Mouse (Mus musculus) megakaryocyte, embryonic 14.5 days (primary cell): ENCODE results near the gene Tars2. TPM values are rescaled to one million over a fixed set of nuclear protein-coding genes. Genes with fewer than 3 reads are reported as not detected.

ENCODE experiments used
- H3K27me3 ChIP-seq: replicated peaks from 2 replicates; pipeline ENCODE3; 2012; ENCODE audit warnings: inconsistent platforms
- H3K36me3 ChIP-seq: replicated peaks from 2 replicates; pipeline ENCODE3; 2012; ENCODE audit warnings: low read length, inconsistent platforms, mixed read lengths
- H3K4me1 ChIP-seq: 2 replicates; pipeline ENCODE4 v1.6.1; 2012; ENCODE audit warnings: inconsistent platforms
- H3K4me3 ChIP-seq: replicated peaks from 2 replicates; pipeline ENCODE3; 2012; ENCODE audit warnings: moderate library complexity, mild to moderate bottlenecking, inconsistent platforms
- H3K9me3 ChIP-seq: 2 replicates; pipeline ENCODE4 v1.6.1; 2012; ENCODE audit warnings: inconsistent platforms
- FLI1 ChIP-seq: IDR thresholded peaks from 2 replicates; pipeline ENCODE4 v1.6.1; 2012; ENCODE audit warnings: low read length, inconsistent platforms, mixed read lengths
- GATA1 ChIP-seq: IDR thresholded peaks from 3 replicates; pipeline ENCODE4 v1.6.1; 2012; ENCODE audit warnings: mixed read lengths, low read length, inconsistent platforms, borderline replicate concordance
- polyA plus RNA-seq: library from polyadenylated mRNA; stranded (reverse); fragments of >175 nt; gene quantifications from 2 replicates; pipeline ENCODE4 v1.2.3, GENCODE M21; 2012; ENCODE audit warnings: low replicate concordance; ENCODE audit not compliant: insufficient read depth

Gene Tars2
- polyA plus RNA-seq, 1 experiment: 22.9 TPM

- no peaks in the 10 kb centered on the region for H3K9me3 ChIP-seq
- H3K4me3 ChIP-seq: no peak overlapping the region
- TF ChIP-seq FLI1 (no peak), GATA1 (no peak)
- peaks cover 6% of the 10 kb centered on the region for H3K36me3 ChIP-seq
- H3K4me1 ChIP-seq: peaks cover 40% of the 10 kb centered on the region
- H3K27me3 ChIP-seq: no peaks in the 10 kb centered on the region
These were observed 34.1 kb downstream of the Tars2 start for GRCm38 (mm10) chr3:95725863-95726262.

- H3K27me3 ChIP-seq: no peaks in the 10 kb centered on the region
- no peak overlapping the region for H3K4me3 ChIP-seq
- H3K9me3 ChIP-seq: no peaks in the 10 kb centered on the region
- TF ChIP-seq FLI1: no peak
- H3K4me1 ChIP-seq: peaks cover 52% of the 10 kb centered on the region
- peaks cover 3% of the 10 kb centered on the region for H3K36me3 ChIP-seq
These were observed 37.6 kb downstream of the Tars2 start for GRCm38 (mm10) chr3:95722386-95722785.

GRCm38 (mm10) chr3:95718153-95718552 is 41.9 kb downstream of the Tars2 start:
- H3K27me3 ChIP-seq: no peaks in the 10 kb centered on the region
- no peak overlapping the region for H3K4me3 ChIP-seq
- H3K4me1 ChIP-seq: peaks cover 40% of the 10 kb centered on the region
- peaks cover 9% of the 10 kb centered on the region; the same call in 1 of the 2 replicates for H3K9me3 ChIP-seq
- TF ChIP-seq GATA1 (no peak), FLI1 (no peak)
- H3K36me3 ChIP-seq: peaks cover 3% of the 10 kb centered on the region

GRCm38 (mm10) chr3:95716075-95716474 is 43.9 kb downstream of the Tars2 start:
- Histone ChIP-seq H3K36me3 (peaks cover 6% of the 10 kb centered on the region), H3K4me1 (peaks cover 41% of the 10 kb centered on the region), H3K4me3 (no peak overlapping the region), H3K27me3 (no peaks in the 10 kb centered on the region), H3K9me3 (peaks cover 15% of the 10 kb centered on the region)
- TF ChIP-seq FLI1: no peak
- no peak for TF ChIP-seq GATA1

- Histone ChIP-seq H3K27me3 (no peaks in the 10 kb centered on the region), H3K36me3 (peaks cover 3% of the 10 kb centered on the region), H3K4me1 (peaks cover 61% of the 10 kb centered on the region), H3K9me3 (peaks cover 15% of the 10 kb centered on the region), H3K4me3 (no peak overlapping the region)
- TF ChIP-seq GATA1 (no peak), FLI1 (no peak)
These were observed 50.0 kb downstream of the Tars2 start for GRCm38 (mm10) chr3:95709967-95710366.

GRCm38 (mm10) chr3:95709044-95709443 is 51.0 kb downstream of the Tars2 start:
- H3K27me3 ChIP-seq: no peaks in the 10 kb centered on the region
- peaks cover 20% of the 10 kb centered on the region for H3K9me3 ChIP-seq
- no peak for TF ChIP-seq GATA1
- no peak for TF ChIP-seq FLI1
- H3K4me3 ChIP-seq: no peak overlapping the region
- peaks cover 58% of the 10 kb centered on the region for H3K4me1 ChIP-seq
- H3K36me3 ChIP-seq: peaks cover 9% of the 10 kb centered on the region

- no peak for TF ChIP-seq GATA1
- TF ChIP-seq FLI1: no peak
- Histone ChIP-seq H3K4me3 (peak overlapping the region; percentile 78), H3K9me3 (peaks cover 10% of the 10 kb centered on the region), H3K36me3 (peaks cover 7% of the 10 kb centered on the region), H3K4me1 (peaks cover 54% of the 10 kb centered on the region), H3K27me3 (no peaks in the 10 kb centered on the region)
These were observed 52.5 kb downstream of the Tars2 start for GRCm38 (mm10) chr3:95707497-95707896.

GRCm38 (mm10) chr3:95706273-95706672 is 53.7 kb downstream of the Tars2 start:
- H3K9me3 ChIP-seq: peaks cover 10% of the 10 kb centered on the region
- no peaks in the 10 kb centered on the region for H3K27me3 ChIP-seq
- peaks cover 50% of the 10 kb centered on the region for H3K4me1 ChIP-seq
- H3K4me3 ChIP-seq: peak overlapping the region; percentile 65
- peaks cover 7% of the 10 kb centered on the region for H3K36me3 ChIP-seq
- TF ChIP-seq FLI1 (no peak), GATA1 (no peak)

- H3K4me1 ChIP-seq: peaks cover 56% of the 10 kb centered on the region
- peaks cover 7% of the 10 kb centered on the region for H3K36me3 ChIP-seq
- TF ChIP-seq GATA1: no peak
- no peak for TF ChIP-seq FLI1
- H3K9me3 ChIP-seq: peaks cover 10% of the 10 kb centered on the region
- peaks cover 5% of the 10 kb centered on the region for H3K27me3 ChIP-seq
- no peak overlapping the region for H3K4me3 ChIP-seq
These were observed 55.4 kb downstream of the Tars2 start for GRCm38 (mm10) chr3:95704612-95705011.

- TF ChIP-seq FLI1: no peak
- no peak for TF ChIP-seq GATA1
- Histone ChIP-seq H3K27me3 (peaks cover 5% of the 10 kb centered on the region), H3K36me3 (peaks cover 7% of the 10 kb centered on the region), H3K4me1 (peaks cover 46% of the 10 kb centered on the region), H3K9me3 (peaks cover 10% of the 10 kb centered on the region), H3K4me3 (no peak overlapping the region)
These were observed 56.7 kb downstream of the Tars2 start for GRCm38 (mm10) chr3:95703276-95703675.
